Mouse (Mus musculus): Measurements from ENCODE around the gene Myo15b. TPM values are rescaled to one million over a fixed set of nuclear protein-coding genes. Genes with fewer than 3 reads are reported as not detected.
A peak's percentile ranks its signal among the peaks of the same experiment; 100 is the strongest.

Gene Myo15b
- polyA plus RNA-seq, 1 experiment from 2014 or later, result 0.45 TPM

- H3K36me3 ChIP-seq (replicated peaks), result no peaks in the 10 kb centered on the region
- peaks cover 68% of the 10 kb centered on the region for H3K4me1 ChIP-seq (replicated peaks)
- ATAC-seq (ENCODE audit: insufficient read depth), result peak; percentile 64
- peaks cover 12% of the 10 kb centered on the region; the same call in 1 of the 2 replicates for H3K27me3 ChIP-seq
- H3K9ac ChIP-seq, result 0 out of 2 replicates have a peak overlapping the region, but pooled peaks have one; percentile 15
- WGBS (ENCODE audit: insufficient replicate concordance), result 56% methylated on average over 6 of the region's 6 CpGs
- peak overlapping the region; percentile 50 for H3K4me2 ChIP-seq
- H3K27ac ChIP-seq (replicated peaks), result peak overlapping the region; percentile 81
- H3K9me3 ChIP-seq (replicated peaks), result no peaks in the 10 kb centered on the region
- H3K4me3 ChIP-seq (replicated peaks), result peak overlapping the region; percentile 22; the same call in 1 of the 2 replicates
Measured at GRCm38 (mm10) chr11:115832064-115832463, 26.1 kb upstream of the Myo15b start.

DNA sequence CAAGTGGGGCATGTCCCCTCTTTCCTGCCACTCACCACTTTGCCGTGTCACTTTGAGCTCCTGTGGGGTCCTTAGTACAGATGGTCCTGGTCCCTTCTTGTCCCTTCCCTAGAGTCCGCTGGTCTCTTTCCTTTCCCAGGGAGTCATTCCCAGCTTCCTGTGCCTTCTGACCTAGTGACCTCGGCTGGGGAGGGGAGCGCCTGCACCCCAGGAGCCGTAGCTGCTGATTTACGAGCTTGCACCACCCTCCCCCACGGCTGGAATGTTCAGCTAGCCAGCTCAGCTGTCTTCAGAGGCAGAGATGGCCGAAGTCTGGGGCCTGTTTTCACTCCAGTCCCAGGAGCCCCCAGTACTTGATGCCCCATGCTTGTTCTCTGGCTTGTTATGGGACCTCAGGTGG, 25.7 kb upstream of the Myo15b start:
- ATAC-seq (ENCODE audit: insufficient read depth), result peak; percentile 60
- H3K36me3 ChIP-seq (replicated peaks), result no peaks in the 10 kb centered on the region
- no peak overlapping the region for H3K9ac ChIP-seq
- H3K4me1 ChIP-seq (replicated peaks), result peaks cover 65% of the 10 kb centered on the region
- no peaks in the 10 kb centered on the region for H3K9me3 ChIP-seq (replicated peaks)
- peak overlapping the region; percentile 46 for H3K4me2 ChIP-seq
- 42% methylated on average over 8 of the region's 8 CpGs for WGBS (ENCODE audit: insufficient replicate concordance)
- peak overlapping the region; percentile 22; the same call in 1 of the 2 replicates for H3K4me3 ChIP-seq (replicated peaks)
- peaks cover 7% of the 10 kb centered on the region; the same call in 1 of the 2 replicates for H3K27me3 ChIP-seq
- H3K27ac ChIP-seq (replicated peaks), result peak overlapping the region; percentile 81

DNA sequence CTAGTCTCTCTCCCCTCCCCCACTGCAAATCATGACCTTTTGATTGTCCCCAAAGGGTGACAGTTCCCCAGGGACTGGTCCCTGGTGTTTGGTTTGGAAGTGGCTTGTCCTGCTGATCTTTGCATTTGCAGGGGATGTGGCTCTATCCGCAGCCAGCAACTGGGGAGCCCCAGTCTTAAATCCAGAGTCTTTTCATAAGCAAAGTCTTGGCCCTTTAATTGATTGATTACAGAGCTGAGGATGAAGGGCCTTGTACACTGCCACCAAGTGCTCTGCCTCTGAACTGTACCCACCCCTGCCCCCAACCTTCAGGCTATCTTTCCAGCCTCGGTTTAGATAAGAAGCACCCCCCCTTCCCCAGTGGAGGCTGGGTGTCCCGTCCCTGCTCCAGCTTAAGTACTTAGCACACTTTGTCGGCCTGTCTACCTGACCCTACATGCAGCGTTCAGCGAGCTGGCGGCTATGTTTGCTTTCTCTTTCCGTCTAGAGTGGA, 25.1 kb upstream of the Myo15b start:
- no peak for ATAC-seq (ENCODE audit: insufficient read depth)

DNA sequence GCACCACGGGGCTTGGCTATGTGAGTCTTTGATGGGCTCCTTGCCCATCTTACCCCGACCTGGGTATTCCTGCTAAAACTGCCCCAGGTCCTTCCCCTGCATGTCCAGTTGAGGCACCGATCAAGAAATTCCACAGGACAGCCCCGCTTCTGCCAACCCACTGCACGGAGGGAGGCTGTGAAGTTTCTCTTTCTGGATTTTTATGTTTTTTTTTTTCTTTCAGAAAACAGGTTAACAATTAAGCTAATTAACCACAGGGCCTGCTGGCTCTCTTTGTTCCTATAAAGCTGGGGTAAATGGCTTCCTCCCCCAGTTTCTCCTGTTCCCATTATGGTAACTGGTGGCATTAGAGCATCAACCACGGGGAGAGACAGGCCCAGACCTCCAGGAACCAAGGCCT, 24.2 kb upstream of the Myo15b start:
- H3K9me3 ChIP-seq (replicated peaks), result no peaks in the 10 kb centered on the region
- peaks cover 70% of the 10 kb centered on the region for H3K4me1 ChIP-seq (replicated peaks)
- H3K9ac ChIP-seq, result no peak overlapping the region
- 66% methylated on average over 6 of the region's 6 CpGs for WGBS (ENCODE audit: insufficient replicate concordance)
- 0 out of 2 replicates have a peak overlapping the region, but pooled peaks have one; percentile 81 for H3K27ac ChIP-seq (replicated peaks)
- no peaks in the 10 kb centered on the region for H3K27me3 ChIP-seq
- no peaks in the 10 kb centered on the region for H3K36me3 ChIP-seq (replicated peaks)
- no peak overlapping the region for H3K4me3 ChIP-seq (replicated peaks)
- ATAC-seq (ENCODE audit: insufficient read depth), result no peak
- H3K4me2 ChIP-seq, result no peak overlapping the region

More for the DNA sequence above, 25.1 kb upstream of the Myo15b start:
- Histone ChIP-seq H3K4me2 (peak overlapping the region; percentile 46), H3K36me3 (replicated peaks) (no peaks in the 10 kb centered on the region), H3K4me1 (replicated peaks) (peaks cover 64% of the 10 kb centered on the region), H3K9me3 (replicated peaks) (no peaks in the 10 kb centered on the region), H3K27me3 (peaks cover 4% of the 10 kb centered on the region; the same call in 1 of the 2 replicates), H3K4me3 (replicated peaks) (no peak overlapping the region), H3K27ac (replicated peaks) (peak overlapping the region; percentile 81), H3K9ac (no peak overlapping the region)
- WGBS (ENCODE audit: insufficient replicate concordance), result 26% methylated on average over 8 of the region's 8 CpGs

DNA sequence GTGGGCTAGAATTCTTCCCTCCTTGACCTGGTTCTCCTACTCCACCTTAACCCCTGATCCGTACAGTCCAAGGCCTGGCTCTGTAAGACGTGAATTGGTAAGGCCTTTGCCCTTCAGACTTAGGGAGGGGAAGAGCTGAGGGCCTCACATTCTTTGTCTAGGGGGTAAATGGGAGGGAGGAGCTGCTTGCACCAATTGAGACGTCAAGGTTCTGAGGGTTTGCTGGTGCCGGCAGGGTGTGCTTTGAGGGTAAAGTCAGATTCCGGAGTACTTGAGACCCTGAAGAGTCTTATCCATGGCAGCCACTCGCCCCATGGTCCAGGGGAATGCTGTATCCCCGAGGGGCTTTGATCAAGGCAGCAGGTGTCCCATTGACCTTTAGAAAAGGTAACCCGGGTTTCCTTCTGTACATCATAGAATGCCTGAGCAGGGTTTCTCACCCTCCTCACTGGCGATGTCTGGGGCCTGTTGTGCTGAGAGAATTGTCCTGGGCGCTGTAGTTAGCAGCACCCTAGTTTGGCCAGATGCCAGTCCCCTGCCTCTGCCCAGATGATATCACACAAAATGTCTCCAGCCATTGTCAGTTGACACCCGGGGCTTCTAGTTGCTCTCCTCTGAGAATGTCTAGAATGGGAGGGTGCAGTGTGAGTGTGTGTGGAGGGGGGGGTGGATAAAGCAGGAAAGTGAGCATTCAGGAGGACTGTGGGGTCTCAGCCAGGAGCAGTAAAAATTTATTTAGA, 21.4 kb upstream of the Myo15b start:
- no peak overlapping the region for H3K9ac ChIP-seq
- H3K27ac ChIP-seq (replicated peaks), result no peak overlapping the region
- H3K36me3 ChIP-seq (replicated peaks), result 0 out of 2 replicates have a peak, but pooled peaks cover 2% of the 10 kb centered on the region
- no peak overlapping the region for H3K4me2 ChIP-seq
- ATAC-seq (ENCODE audit: insufficient read depth), result no peak
- peaks cover 65% of the 10 kb centered on the region for H3K4me1 ChIP-seq (replicated peaks)
- no peak overlapping the region for H3K4me3 ChIP-seq (replicated peaks)
- H3K9me3 ChIP-seq (replicated peaks), result no peaks in the 10 kb centered on the region
- WGBS (ENCODE audit: insufficient replicate concordance), result 57% methylated on average over 11 of the region's 11 CpGs
- no peaks in the 10 kb centered on the region for H3K27me3 ChIP-seq

DNA sequence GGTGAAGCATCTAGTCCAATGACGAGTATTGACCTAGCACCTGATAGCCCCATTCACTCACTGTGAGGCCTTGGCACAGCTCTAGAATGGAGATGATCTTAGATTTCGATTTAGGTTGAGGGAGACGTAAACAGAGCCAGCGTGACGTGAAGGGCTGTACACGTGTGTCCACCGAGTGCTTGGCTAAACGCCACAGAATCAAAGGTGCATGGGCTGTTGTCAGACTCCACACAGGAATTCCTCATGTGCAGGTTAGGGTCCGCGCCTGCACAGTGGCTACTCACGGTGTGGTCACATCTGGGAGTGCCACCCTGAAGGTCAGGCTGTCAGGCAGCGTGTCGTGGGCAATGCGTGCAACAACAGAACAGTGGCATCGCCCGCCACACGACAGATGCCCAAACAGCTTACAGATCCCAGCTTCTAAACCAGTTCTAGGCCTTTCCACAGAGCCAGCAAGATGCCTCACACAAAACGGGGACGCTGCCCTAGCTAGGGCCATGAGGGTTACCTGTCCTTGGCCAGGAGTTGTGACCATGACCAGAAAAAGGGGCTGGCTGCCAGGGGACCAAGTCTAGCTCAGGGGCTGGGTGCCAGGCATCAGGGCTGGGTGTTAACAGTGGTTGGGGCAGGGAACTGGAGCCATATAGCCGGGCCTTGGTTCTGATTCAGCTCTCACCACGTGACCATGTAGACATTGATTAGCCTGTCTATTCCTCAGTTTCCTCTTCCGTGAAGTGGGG, 20.4 kb upstream of the Myo15b start:
- no peak overlapping the region for H3K4me2 ChIP-seq
- H3K36me3 ChIP-seq (replicated peaks), result 0 out of 2 replicates have a peak, but pooled peaks cover 2% of the 10 kb centered on the region
- WGBS (ENCODE audit: insufficient replicate concordance), result 82% methylated on average over 22 of the region's 22 CpGs
- peaks cover 65% of the 10 kb centered on the region for H3K4me1 ChIP-seq (replicated peaks)
- no peak overlapping the region for H3K27ac ChIP-seq (replicated peaks)
- H3K9me3 ChIP-seq (replicated peaks), result no peaks in the 10 kb centered on the region
- H3K27me3 ChIP-seq, result no peaks in the 10 kb centered on the region
- no peak overlapping the region for H3K9ac ChIP-seq
- ATAC-seq (ENCODE audit: insufficient read depth), result no peak
- no peak overlapping the region for H3K4me3 ChIP-seq (replicated peaks)

GRCm38 (mm10) chr11:115838895-115839311, 19.3 kb upstream of the Myo15b start:
- ATAC-seq (ENCODE audit: insufficient read depth), result no peak
- Histone ChIP-seq H3K36me3 (replicated peaks) (0 out of 2 replicates have a peak, but pooled peaks cover 2% of the 10 kb centered on the region), H3K9ac (no peak overlapping the region), H3K4me2 (no peak overlapping the region), H3K9me3 (replicated peaks) (no peaks in the 10 kb centered on the region), H3K4me3 (replicated peaks) (no peak overlapping the region), H3K27ac (replicated peaks) (no peak overlapping the region), H3K4me1 (replicated peaks) (peaks cover 65% of the 10 kb centered on the region), H3K27me3 (no peaks in the 10 kb centered on the region)
- WGBS (ENCODE audit: insufficient replicate concordance), result 27% methylated on average over 4 of the region's 4 CpGs

DNA sequence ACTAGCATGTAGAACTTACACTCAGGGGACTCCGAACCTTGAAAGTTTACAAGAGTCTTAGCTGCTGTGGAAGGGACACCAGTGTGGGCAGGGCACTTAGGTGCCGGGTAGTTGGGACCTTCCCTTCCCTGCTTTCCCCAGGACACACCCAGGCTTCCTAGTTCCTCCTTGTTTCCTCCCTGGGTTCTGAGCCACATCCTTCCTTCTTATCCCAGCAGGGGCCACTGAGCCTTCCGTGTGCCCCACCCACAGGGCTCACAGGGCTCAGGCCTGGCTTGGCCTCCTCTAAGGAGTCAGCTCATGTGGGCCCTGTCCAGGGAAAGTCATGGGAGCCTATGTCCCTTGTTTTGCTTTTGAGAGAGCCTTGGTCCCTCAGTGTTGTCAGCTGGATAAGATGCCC, 18.5 kb upstream of the Myo15b start:
- Histone ChIP-seq H3K9me3 (replicated peaks) (no peaks in the 10 kb centered on the region), H3K4me1 (replicated peaks) (peaks cover 69% of the 10 kb centered on the region), H3K36me3 (replicated peaks) (peaks cover 6% of the 10 kb centered on the region; the same call in 1 of the 2 replicates), H3K9ac (no peak overlapping the region), H3K27ac (replicated peaks) (0 out of 2 replicates have a peak overlapping the region, but pooled peaks have one; percentile 2), H3K27me3 (no peaks in the 10 kb centered on the region), H3K4me2 (no peak overlapping the region), H3K4me3 (replicated peaks) (no peak overlapping the region)
- no peak for ATAC-seq (ENCODE audit: insufficient read depth)
- 60% methylated on average over 3 of the region's 3 CpGs for WGBS (ENCODE audit: insufficient replicate concordance)

- H3K9ac ChIP-seq, result no peak overlapping the region
- 78% methylated on average over 6 of the region's 6 CpGs for WGBS (ENCODE audit: insufficient replicate concordance)
- H3K27ac ChIP-seq (replicated peaks), result no peak overlapping the region
- no peak overlapping the region for H3K4me2 ChIP-seq
- no peaks in the 10 kb centered on the region for H3K27me3 ChIP-seq
- peaks cover 69% of the 10 kb centered on the region for H3K4me1 ChIP-seq (replicated peaks)
- H3K9me3 ChIP-seq (replicated peaks), result 0 out of 2 replicates have a peak, but pooled peaks cover 2% of the 10 kb centered on the region
- no peak for ATAC-seq (ENCODE audit: insufficient read depth)
- peaks cover 19% of the 10 kb centered on the region for H3K36me3 ChIP-seq (replicated peaks)
- H3K4me3 ChIP-seq (replicated peaks), result no peak overlapping the region
Measured at GRCm38 (mm10) chr11:115841044-115841443, 17.2 kb upstream of the Myo15b start.

- Histone ChIP-seq H3K4me2 (peak overlapping the region; percentile 60), H3K9me3 (replicated peaks) (0 out of 2 replicates have a peak, but pooled peaks cover 2% of the 10 kb centered on the region), H3K9ac (peak overlapping the region; percentile 39; the same call in 1 of the 2 replicates), H3K36me3 (replicated peaks) (peaks cover 29% of the 10 kb centered on the region), H3K4me1 (replicated peaks) (peaks cover 64% of the 10 kb centered on the region), H3K27me3 (no peaks in the 10 kb centered on the region), H3K27ac (replicated peaks) (peak overlapping the region; percentile 88), H3K4me3 (replicated peaks) (0 out of 2 replicates have a peak overlapping the region, but pooled peaks have one; percentile 5)
- WGBS (ENCODE audit: insufficient replicate concordance), result 17% methylated on average over 6 of the region's 6 CpGs
- peak; percentile 93 for ATAC-seq (ENCODE audit: insufficient read depth)
Measured at GRCm38 (mm10) chr11:115841961-115842550, 16.1 kb upstream of the Myo15b start.
